Mouse (Mus musculus) E14TG2a.4 (cell line): ENCODE measurements around the gene Tiparp.

Experiments
- H3K27me3 ChIP-seq: 2 replicates; pipeline ENCODE4 v1.6.1; 2014; ENCODE audit warnings: low read length, control low read depth; ENCODE audit not compliant: insufficient read depth
- H3K36me3 ChIP-seq: 2 replicates; pipeline ENCODE4 v1.6.1; 2014; ENCODE audit warnings: low read length, control low read depth; ENCODE audit not compliant: insufficient read depth
- H3K4me1 ChIP-seq: replicated peaks from 2 replicates; pipeline ENCODE4 v1.6.1; 2014; ENCODE audit warnings: low read depth, low read length, control low read depth
- H3K4me3 ChIP-seq: replicated peaks from 2 replicates; pipeline ENCODE4 v1.5.1; 2014; ENCODE audit warnings: mild to moderate bottlenecking, low read length
- H3K9me3 ChIP-seq: 2 replicates; pipeline ENCODE4 v1.6.1; 2014; ENCODE audit warnings: low read length, control low read depth
- CTCF ChIP-seq: conservative IDR thresholded peaks from 2 replicates; pipeline ENCODE4 v1.5.1; 2014; ENCODE audit warnings: low read length
- NANOG ChIP-seq: IDR thresholded peaks from 2 replicates; pipeline ENCODE4 v1.6.1; 2014; ENCODE audit warnings: borderline replicate concordance, low read length, mixed read lengths
- POU5F1 ChIP-seq: IDR thresholded peaks from 2 replicates; pipeline ENCODE4 v1.6.1; 2014; ENCODE audit warnings: low read length, borderline replicate concordance

Gene Tiparp

DNA sequence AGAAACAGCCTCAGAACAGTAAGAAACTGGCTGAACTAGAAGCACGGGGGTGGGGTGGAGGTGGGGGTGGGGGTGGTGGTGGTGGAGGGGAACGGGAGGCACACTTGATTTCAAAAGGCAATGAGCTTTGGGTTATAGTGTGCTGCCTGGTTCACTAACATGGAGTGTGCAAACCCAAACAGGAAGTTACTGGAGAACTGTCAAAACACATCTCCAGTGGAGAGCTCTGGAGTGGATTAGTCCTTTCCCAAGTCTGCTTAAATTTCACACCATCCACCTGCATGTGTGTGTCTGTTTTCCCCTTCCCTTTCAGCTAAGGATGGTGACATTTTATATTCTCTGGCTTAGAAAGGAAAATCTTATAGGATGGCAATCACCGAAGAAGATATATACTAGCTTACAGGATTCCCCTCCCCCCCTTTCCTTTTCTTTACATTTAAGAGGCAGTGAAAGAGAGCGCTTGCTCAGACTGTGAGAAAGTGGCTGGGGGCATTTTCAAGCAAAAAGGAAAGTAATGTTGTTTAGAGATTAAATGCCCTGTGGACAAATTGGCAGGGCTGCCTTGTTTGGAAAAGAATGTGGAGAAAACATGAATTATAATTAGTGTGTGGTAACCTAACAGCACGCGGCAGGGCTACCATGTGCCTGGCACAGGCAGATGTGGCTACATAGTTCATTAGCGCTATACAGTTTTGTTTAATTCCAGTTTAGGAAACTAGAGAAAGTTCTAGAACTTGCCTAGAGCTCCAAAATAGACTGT lies 70.0 kb downstream of the Tiparp start:
- Histone ChIP-seq H3K4me3 (no peak overlapping the region), H3K27me3 (no peaks in the 10 kb centered on the region), H3K36me3 (no peaks in the 10 kb centered on the region), H3K4me1 (peaks cover 11% of the 10 kb centered on the region), H3K9me3 (no peaks in the 10 kb centered on the region)
- TF ChIP-seq POU5F1: no peak
- TF ChIP-seq CTCF: no peak
- no peak for TF ChIP-seq NANOG

DNA sequence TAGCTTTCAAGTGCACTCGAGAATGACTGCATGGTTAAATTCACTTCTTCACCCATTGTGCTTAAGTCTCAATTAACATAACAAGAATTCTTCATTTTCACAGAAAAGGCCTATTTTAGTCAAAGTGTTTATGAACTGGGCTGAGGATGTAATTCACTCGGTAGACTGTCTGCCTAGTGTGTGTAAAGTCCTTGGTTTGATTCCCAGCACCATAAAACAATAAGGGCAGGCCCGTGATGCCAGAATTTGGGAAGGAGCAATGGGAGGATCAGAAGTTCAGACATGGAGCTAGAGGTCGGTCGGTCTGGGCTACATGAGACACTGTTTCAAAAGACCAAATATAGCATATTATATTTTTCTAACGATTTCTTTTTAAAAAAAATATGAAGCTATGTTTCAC lies 70.9 kb downstream of the Tiparp start:
- Histone ChIP-seq H3K4me1 (peaks cover 9% of the 10 kb centered on the region), H3K9me3 (no peaks in the 10 kb centered on the region), H3K36me3 (no peaks in the 10 kb centered on the region), H3K4me3 (no peak overlapping the region), H3K27me3 (no peaks in the 10 kb centered on the region)
- no peak for TF ChIP-seq NANOG
- TF ChIP-seq CTCF: no peak
- TF ChIP-seq POU5F1: no peak

DNA sequence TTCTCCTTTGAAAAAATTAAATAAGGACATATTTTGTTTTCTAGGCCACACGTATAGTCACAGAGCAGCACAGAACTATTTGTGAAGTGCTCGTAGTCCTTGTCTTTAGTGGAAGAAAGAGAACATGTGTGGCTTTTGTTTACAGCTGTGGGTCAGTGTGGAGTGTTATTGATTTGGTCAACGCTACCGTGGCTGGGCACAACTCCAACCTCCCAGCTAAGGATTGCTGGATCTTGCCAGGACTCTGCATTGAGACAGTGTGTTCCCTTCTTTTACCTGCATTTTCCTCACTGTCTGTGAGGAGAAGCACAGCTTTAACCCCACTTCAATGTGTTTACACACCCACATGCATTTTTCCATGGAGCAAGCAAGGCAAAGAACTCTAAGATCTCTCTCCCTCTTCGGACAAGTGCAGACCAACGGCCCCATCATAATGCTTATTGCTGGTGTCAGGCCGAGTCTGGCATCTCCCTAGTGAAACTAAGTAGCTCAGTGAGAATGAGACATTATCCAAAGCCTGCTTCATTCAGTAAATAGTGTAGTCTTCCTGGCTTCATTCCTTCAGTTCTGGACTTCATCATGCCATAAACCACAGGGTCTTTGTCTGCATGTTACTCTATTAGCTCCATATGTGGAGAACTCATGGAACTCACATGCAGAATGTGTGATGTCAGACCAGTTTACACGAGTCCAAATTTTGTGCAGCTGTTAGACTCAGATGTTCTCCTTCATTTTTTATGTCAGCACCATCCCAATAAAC lies 73.3 kb downstream of the Tiparp start:
- no peak for TF ChIP-seq NANOG
- Histone ChIP-seq H3K4me1 (peaks cover 9% of the 10 kb centered on the region), H3K27me3 (no peaks in the 10 kb centered on the region), H3K4me3 (no peak overlapping the region), H3K9me3 (no peaks in the 10 kb centered on the region), H3K36me3 (no peaks in the 10 kb centered on the region)

DNA sequence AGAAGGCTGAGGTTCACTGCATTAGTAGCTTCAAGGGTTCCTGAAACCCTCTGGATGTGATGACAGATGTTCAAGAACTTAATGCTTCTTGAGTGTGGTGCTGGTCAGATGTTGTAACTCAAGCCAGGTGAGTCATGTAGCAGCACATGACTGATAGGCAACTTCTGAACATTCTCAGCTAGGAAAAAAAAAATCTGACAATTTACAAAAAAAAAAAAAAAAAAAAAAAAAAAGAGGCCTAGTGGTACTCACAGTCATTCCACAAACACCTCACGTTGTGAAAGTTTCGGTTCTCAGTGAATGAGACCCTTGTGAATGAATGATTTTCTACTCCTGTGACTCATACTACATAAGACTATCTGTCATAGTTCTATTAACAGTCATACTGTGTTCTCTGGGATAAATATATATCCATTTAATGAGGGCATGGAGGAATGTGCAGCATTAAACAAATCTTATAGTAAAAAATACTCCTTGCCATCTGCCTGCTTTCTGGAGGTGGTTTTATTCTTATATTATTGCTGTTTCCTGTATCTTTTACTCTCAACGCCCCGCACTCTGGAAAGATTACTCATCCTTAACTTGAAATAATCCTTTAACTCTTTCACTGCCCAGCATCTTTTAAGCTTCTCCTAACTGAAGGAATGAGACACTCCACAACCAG lies 75.3 kb downstream of the Tiparp start:
- H3K27me3 ChIP-seq: no peaks in the 10 kb centered on the region
- TF ChIP-seq NANOG: no peak
- no peak for TF ChIP-seq POU5F1
- no peak for TF ChIP-seq CTCF
- no peak overlapping the region for H3K4me3 ChIP-seq
- H3K9me3 ChIP-seq: no peaks in the 10 kb centered on the region
- H3K36me3 ChIP-seq: no peaks in the 10 kb centered on the region
- peaks cover under 1% of the 10 kb centered on the region; the same call in 1 of the 2 replicates for H3K4me1 ChIP-seq
